Mouse (Mus musculus): ENCODE measurements around the gene Smim7.

The Smim7 gene

GRCm38 (mm10) chr8:72547122-72547801 lies 23.6 kb downstream of the Smim7 start:
- peak; percentile 25 for DNase-seq (ENCODE audit: low spot score)

DNA sequence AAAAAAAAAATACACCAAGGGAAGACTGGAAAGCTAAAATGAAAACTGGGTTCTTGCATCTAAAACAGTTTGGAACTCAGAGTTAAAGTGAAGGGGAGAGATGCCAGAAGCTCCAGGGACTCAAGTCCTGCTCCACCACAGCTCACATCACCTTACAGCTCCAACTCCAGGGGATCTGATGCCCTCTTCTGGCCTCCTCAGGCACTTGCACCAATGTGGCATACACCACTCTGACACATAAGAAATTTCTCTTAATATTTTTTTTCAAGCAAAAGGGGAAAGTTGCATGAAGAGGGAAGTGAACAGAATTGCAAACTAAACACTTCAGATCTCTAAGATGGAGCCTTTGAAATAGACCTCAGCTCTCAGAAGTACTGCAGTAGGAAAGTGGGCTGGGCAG lies 31.7 kb downstream of the Smim7 start:
- DNase-seq (ENCODE audit: low spot score) = peak; percentile 18

- no peak for DNase-seq (ENCODE audit: low spot score)
Observed at GRCm38 (mm10) chr8:72534888-72535287, 36.0 kb downstream of the Smim7 start.

DNA sequence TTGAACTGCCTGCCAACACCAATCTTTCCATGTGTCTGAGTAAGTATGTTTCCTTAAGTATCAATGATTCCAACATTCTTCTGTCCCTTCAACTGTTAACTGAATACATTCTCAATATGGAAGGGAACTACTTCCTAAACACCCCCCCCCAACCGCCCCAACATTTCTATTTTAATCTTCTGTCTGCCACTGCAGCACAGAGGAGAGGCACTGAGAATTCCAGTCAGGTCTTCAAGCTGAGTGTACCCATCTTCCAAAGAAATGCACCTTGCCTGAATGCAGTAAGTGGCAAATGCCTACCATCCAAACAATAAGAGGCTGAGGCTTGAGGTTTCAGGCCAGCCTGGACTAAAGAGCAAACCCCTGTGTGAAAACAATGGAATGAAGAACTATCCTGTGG lies 38.8 kb downstream of the Smim7 start:
- no peak for DNase-seq (ENCODE audit: low spot score)

GRCm38 (mm10) chr8:72521888-72522287 lies 49.0 kb downstream of the Smim7 start:
- DNase-seq (ENCODE audit: low spot score) = no peak

- no peak for DNase-seq (ENCODE audit: low spot score)
Observed at GRCm38 (mm10) chr8:72517421-72517988, 53.4 kb downstream of the Smim7 start.
